Mouse (Mus musculus) limb, embryonic 12.5 days (tissue): ENCODE results near the gene Acp4. TPM values are rescaled to one million over a fixed set of nuclear protein-coding genes. Genes with fewer than 3 reads are reported as not detected.
"Not testable (repeated sequence)": the region's sequence is repeated elsewhere in the genome, so short reads cannot be mapped to it uniquely, and the experiment has no call there.

Experiments
- ATAC-seq: fragments of 200-750 bp; cut with Nextera tagmentation; 2 replicates; pipeline ENCODE4 v1.8.0; 2017; ENCODE audit warnings: low read depth, moderate TSS enrichment; ENCODE audit not compliant: insufficient number of reproducible peaks, insufficient read depth, low FRiP score, low TSS enrichment
- H3K27ac ChIP-seq: fragments of 300-500 bp; sonication (generic); 2 replicates; pipeline ENCODE4 v1.5.1; 2016; ENCODE audit warnings: mild to moderate bottlenecking, moderate library complexity
- H3K27me3 ChIP-seq: fragments of 300-500 bp; sonication (generic); 2 replicates; pipeline ENCODE4 v1.6.1; 2016; ENCODE audit warnings: mild to moderate bottlenecking, moderate library complexity
- H3K36me3 ChIP-seq: fragments of 300-500 bp; sonication (generic); 2 replicates; pipeline ENCODE4 v1.6.1; 2016; ENCODE audit warnings: mild to moderate bottlenecking, moderate library complexity
- H3K4me1 ChIP-seq: fragments of 300-500 bp; sonication (generic); replicated peaks from 2 replicates; pipeline ENCODE4 v1.6.1; 2016
- H3K4me2 ChIP-seq: fragments of 300-500 bp; sonication (generic); 2 replicates; pipeline ENCODE4 v1.6.1; 2016; ENCODE audit warnings: mild to moderate bottlenecking, moderate library complexity
- H3K4me3 ChIP-seq: fragments of 300-500 bp; sonication (generic); replicated peaks from 2 replicates; pipeline ENCODE4 v1.5.1; 2016; ENCODE audit warnings: mild to moderate bottlenecking
- H3K9ac ChIP-seq: fragments of 300-500 bp; sonication (generic); replicated peaks from 2 replicates; pipeline ENCODE4 v1.6.1; 2016; ENCODE audit warnings: mild to moderate bottlenecking, moderate library complexity
- H3K9me3 ChIP-seq: fragments of 300-500 bp; sonication (generic); 2 replicates; pipeline ENCODE4 v1.6.1; 2016; ENCODE audit warnings: mild to moderate bottlenecking, moderate library complexity
- WGBS: fragments of 180-500 bp; shearing (Covaris S2); methylation state at CpG from one replicate; pipeline ENCODE4 v1.1.7; 2016; 5-methylcytosine and 5-hydroxymethylcytosine counted together
- polyA plus RNA-seq: library from polyadenylated mRNA; unstranded; fragments of >200 nt; fragmentation: Nextera tagmentation; extraction: Ambion mirVana; gene quantifications from 2 replicates; pipeline ENCODE4 v1.2.1, GENCODE M21; 2016

Acp4 gene
- polyA plus RNA-seq, 1 experiment from 2014 or later, result not detected

DNA sequence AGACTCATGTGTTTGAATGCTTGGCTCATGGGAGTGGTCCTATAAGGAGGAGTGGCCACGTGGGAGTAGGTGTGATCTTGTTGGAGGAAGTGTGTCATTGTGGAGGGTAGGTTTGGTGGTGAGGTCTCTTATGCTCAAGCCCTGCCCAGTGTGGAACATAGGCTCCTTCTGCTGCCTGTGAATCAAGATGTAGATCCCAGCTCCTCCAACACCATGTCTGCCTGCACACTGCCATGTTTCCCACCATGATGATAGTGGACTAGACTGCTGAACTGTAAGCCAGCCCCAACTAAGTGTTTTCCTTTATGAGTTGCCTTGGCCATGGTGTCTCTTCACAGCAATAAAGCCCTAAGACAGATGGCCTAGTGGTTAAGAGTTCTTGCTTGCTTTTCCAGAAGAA lies 13.1 kb downstream of the Acp4 start:
- H3K27ac ChIP-seq, result no peak overlapping the region
- no peak for ATAC-seq
- H3K9ac ChIP-seq, result no peak overlapping the region
- H3K4me3 ChIP-seq, result no peak overlapping the region
- peaks cover 16% of the 10 kb centered on the region for H3K4me1 ChIP-seq
- H3K4me2 ChIP-seq, result no peak overlapping the region
- WGBS, result 65% methylated on average over 1 of the region's 1 CpGs
- peaks cover 4% of the 10 kb centered on the region; the same call in 1 of the 2 replicates for H3K27me3 ChIP-seq
- H3K9me3 ChIP-seq, result no peaks in the 10 kb centered on the region
- H3K36me3 ChIP-seq, result peaks cover 14% of the 10 kb centered on the region

DNA sequence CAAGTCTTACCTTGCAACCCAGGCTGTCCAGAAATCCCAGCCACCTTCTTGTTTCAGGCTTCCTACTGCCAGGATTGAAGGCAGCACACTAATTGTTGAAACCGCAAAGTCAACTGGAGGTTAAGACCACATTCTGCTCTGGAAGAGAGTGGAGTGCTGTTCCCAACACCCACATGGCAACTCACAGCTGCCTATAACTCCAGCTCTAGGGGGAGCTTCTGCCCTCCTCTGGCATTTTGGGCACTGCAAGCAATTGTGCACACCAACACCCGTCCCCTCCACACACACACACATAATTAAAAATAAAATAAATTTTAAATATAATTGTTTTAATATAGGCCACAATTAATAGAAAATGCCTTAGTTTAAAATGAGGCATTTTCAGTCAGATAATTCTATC lies 16.0 kb downstream of the Acp4 start:
- Histone ChIP-seq H3K9ac (no peak overlapping the region), H3K9me3 (no peaks in the 10 kb centered on the region), H3K4me2 (no peak overlapping the region), H3K4me3 (no peak overlapping the region), H3K27me3 (peaks cover 4% of the 10 kb centered on the region; the same call in 1 of the 2 replicates), H3K36me3 (no peaks in the 10 kb centered on the region), H3K27ac (no peak overlapping the region), H3K4me1 (peaks cover 6% of the 10 kb centered on the region)
- 68% methylated on average over 2 of the region's 2 CpGs for WGBS
- ATAC-seq, result no peak

DNA sequence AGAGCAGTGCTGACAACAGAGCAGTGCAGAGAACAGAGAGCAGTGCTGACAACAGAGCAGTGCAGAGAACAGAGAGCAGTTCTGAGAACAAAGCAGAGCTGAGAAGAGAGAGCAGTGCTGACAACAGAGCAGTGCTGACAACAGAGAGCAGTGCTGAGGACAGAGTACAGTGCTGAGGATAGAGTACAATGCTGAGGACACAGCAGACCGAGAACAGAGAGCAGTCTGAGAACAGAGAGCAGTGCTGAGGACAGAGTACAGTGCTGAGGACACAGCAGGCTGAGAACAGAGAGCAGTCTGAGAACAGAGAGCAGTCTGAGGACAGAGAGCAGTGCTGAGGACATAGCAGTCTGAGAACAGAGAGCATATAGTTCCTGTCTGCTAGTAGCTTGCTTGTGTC lies 16.5 kb downstream of the Acp4 start:
- H3K27ac ChIP-seq, result no peak overlapping the region
- peaks cover 4% of the 10 kb centered on the region; the same call in 1 of the 2 replicates for H3K27me3 ChIP-seq
- H3K4me3 ChIP-seq, result no peak overlapping the region
- H3K9ac ChIP-seq, result no peak overlapping the region
- peaks cover 6% of the 10 kb centered on the region for H3K4me1 ChIP-seq
- H3K9me3 ChIP-seq, result no peaks in the 10 kb centered on the region
- H3K36me3 ChIP-seq, result no peaks in the 10 kb centered on the region
- no peak for ATAC-seq
- H3K4me2 ChIP-seq, result no peak overlapping the region
- 42% methylated on average over 1 of the region's 1 CpGs for WGBS

DNA sequence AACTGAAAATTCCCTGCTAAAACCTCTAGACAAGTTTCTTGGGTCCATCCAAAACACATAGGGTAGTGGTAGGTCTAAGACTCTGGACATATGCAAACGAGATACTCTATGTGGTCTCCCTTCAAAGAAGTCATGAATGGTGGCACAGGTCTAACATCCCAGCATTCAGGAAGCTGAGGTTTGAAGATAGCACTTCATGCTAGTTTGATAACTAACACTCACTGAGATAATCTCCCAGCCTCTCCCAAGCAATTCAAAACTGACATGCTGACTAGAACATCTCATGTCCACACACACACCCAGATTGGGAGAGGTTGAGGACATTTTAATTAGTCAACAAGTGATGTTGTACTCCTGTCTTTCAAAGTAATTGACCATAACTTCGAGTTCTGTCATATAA lies 17.3 kb downstream of the Acp4 start:
- Histone ChIP-seq H3K9me3 (no peaks in the 10 kb centered on the region), H3K9ac (no peak overlapping the region), H3K36me3 (no peaks in the 10 kb centered on the region), H3K27me3 (peaks cover 4% of the 10 kb centered on the region; the same call in 1 of the 2 replicates), H3K4me1 (no peaks in the 10 kb centered on the region), H3K4me3 (no peak overlapping the region), H3K4me2 (no peak overlapping the region), H3K27ac (no peak overlapping the region)
- no peak for ATAC-seq
- WGBS, result 45% methylated on average over 2 of the region's 2 CpGs

DNA sequence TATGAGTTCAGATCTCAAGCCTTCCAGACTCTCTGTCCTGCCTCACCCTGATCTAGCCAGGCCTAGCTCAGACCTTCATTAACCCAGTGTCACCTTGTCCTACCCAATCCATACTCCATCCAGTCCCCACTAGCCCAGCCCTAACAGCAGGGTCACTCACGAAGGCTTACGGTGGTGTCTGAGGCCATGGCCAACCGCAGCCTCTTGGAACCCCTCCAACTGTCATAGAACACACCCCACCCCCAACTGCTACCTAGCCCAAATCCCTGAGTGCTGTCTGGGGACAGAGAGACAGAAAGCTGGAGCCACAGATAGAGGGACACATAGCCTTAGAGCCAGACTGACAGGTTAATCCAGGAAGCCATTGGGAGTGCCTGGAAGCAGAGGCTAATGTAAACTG lies 21.3 kb downstream of the Acp4 start, which contains the start of gene Gm36864:
Gm36864 (plus strand) TSS at position 269 of the 400 bp plus-strand sequence.
- Histone ChIP-seq H3K9me3 (no peaks in the 10 kb centered on the region), H3K27me3 (peaks cover 4% of the 10 kb centered on the region; the same call in 1 of the 2 replicates), H3K4me3 (no peak within 1 kb of the TSS), H3K36me3 (no peaks in the 10 kb centered on the region), H3K9ac (no peak within 1 kb of the TSS), H3K4me1 (no peaks in the 10 kb centered on the region), H3K27ac (no peak within 1 kb of the TSS), H3K4me2 (no peak within 1 kb of the TSS)
- no peak for ATAC-seq
- 73% methylated on average over 3 of the region's 3 CpGs for WGBS

DNA sequence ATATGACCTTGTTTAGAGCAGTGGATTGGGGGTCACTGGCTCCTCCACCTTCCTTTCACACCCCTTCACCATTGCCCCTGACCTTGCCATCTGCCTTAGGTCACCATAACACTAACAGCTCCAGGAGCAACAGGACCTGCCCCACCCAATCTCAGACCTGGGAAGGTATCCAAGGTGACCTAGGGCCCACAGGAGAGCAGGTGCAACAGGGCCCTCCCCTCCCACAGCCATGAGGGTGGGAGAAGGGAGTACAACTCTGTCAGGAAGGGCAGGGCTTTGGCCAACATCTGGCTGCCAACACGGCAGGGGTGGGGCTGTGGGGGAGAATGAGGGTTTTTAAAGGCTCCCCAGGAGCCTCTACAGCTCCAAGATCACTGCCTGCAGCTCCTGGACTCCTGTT lies 32.1 kb downstream of the Acp4 start, which contains the start of gene Klk1:
Klk1 (plus strand) TSS at position 285 of the 400 bp plus-strand sequence.
- H3K4me2 ChIP-seq, result no peak within 1 kb of the TSS
- no peaks in the 10 kb centered on the region for H3K36me3 ChIP-seq
- no peak within 1 kb of the TSS for H3K9ac ChIP-seq
- H3K27ac ChIP-seq, result no peak within 1 kb of the TSS
- no peaks in the 10 kb centered on the region for H3K4me1 ChIP-seq
- no peak for ATAC-seq
- 0 out of 2 replicates have a peak, but pooled peaks cover 2% of the 10 kb centered on the region for H3K27me3 ChIP-seq
- no peak within 1 kb of the TSS for H3K4me3 ChIP-seq
- WGBS, result 57% methylated on average over 1 of the region's 1 CpGs
- H3K9me3 ChIP-seq, result no peaks in the 10 kb centered on the region

DNA sequence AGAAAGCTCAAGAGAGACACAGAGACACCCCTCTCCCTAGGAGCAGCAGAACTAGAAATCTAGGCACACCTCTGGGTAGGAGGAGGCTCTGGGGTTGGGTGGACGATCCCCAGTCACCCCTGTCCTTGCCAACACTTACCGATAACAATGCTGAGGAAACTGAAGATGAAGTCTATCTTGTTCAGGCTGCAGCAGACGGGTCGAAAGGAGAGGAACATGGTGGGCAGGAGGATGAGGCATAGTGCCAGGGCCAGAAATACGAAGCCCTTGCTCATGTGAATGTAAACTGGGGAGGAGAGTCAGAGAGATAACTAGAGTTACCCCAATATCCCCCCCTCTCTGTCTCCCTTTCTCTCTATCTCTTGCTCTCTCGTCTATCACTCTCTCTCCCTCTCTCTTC lies 34.8 kb downstream of the Acp4 start:
- H3K4me3 ChIP-seq, H3K27ac ChIP-seq, ATAC-seq, H3K4me2 ChIP-seq, H3K27me3 ChIP-seq, H3K4me1 ChIP-seq, H3K9me3 ChIP-seq, H3K9ac ChIP-seq, H3K36me3 ChIP-seq: not testable (repeated sequence)
- 79% methylated on average over 6 of the region's 6 CpGs for WGBS

DNA sequence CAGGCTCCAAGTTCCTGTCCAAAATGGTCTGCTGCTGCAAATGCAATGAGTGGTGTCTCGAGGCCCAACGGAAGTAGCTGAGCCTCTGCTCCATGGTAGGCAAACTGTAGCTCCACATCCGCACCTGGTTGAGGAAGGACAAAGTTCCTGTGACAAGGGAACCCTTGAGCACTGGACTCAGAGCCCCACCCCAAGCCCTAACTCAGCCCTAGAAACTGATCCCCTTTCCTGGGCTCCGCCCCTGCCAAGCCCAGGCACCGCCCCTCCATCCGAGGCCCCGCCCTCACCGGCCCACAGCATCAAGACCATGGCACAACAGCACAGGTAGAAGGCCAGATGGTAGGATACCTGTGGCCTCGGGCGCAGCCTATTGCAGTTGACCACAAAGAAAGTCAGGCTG lies 35.6 kb downstream of the Acp4 start:
- H3K9me3 ChIP-seq, H3K4me2 ChIP-seq, H3K4me1 ChIP-seq, H3K4me3 ChIP-seq, ATAC-seq, H3K27ac ChIP-seq, H3K9ac ChIP-seq, H3K36me3 ChIP-seq, H3K27me3 ChIP-seq: not testable (repeated sequence)
- 67% methylated on average over 9 of the region's 10 CpGs for WGBS

DNA sequence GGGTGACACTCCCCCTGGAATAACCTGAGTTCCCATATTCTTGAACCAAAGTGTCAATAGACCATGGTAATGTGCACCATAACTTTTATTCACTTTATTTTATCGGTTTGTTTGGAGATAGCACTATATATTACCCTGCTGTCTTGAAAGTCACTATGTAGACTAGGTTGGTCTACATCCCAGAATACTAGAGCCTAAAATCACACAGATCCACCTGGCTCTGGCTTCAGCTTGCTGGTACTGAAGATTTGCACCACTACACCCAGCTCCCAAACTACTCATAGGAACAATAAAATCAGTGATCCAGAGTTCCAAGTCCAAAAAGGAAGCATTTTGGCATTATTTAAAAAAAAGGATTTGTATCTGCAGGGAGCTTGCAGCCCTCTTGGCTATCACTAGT lies 41.5 kb downstream of the Acp4 start, which contains the start of gene Klk1b5:
Klk1b5 (plus strand) TSS at position 301 of the 400 bp plus-strand sequence.
- Histone ChIP-seq H3K9me3 (no peaks in the 10 kb centered on the region), H3K4me2 (no peak within 1 kb of the TSS), H3K4me3 (no peak within 1 kb of the TSS), H3K9ac (no peak within 1 kb of the TSS), H3K36me3 (no peaks in the 10 kb centered on the region), H3K4me1 (no peaks in the 10 kb centered on the region), H3K27me3 (0 out of 2 replicates have a peak, but pooled peaks cover 11% of the 10 kb centered on the region), H3K27ac (no peak within 1 kb of the TSS)
- ATAC-seq, result no peak
- 87% methylated on average over 1 of the region's 1 CpGs for WGBS

DNA sequence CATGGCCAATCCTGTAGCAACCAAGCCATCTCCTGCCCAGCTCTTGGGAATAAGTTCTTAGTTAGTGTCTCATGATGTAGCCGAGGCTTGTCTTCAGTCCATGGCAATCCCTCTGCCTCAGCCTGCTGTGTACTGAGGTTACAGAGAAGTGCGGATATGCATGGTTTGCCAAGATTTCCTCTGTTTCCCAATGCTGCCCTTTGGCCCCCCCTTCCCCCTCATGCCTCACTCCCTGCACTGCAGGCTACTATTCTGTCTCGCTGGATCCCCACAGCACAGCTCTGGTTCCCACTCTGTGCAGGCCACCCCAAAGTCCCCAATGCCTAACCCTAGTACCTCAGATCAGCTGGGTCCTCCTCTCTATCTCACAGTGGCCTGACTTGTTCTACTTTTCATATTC lies 48.9 kb downstream of the Acp4 start:
- Histone ChIP-seq H3K36me3 (no peaks in the 10 kb centered on the region), H3K27me3 (no peaks in the 10 kb centered on the region), H3K4me1 (no peaks in the 10 kb centered on the region), H3K9ac (no peak overlapping the region), H3K4me3 (no peak overlapping the region), H3K9me3 (no peaks in the 10 kb centered on the region), H3K27ac (no peak overlapping the region), H3K4me2 (no peak overlapping the region)
- ATAC-seq, result no peak
- WGBS, result 86% methylated on average over 3 of the region's 3 CpGs

DNA sequence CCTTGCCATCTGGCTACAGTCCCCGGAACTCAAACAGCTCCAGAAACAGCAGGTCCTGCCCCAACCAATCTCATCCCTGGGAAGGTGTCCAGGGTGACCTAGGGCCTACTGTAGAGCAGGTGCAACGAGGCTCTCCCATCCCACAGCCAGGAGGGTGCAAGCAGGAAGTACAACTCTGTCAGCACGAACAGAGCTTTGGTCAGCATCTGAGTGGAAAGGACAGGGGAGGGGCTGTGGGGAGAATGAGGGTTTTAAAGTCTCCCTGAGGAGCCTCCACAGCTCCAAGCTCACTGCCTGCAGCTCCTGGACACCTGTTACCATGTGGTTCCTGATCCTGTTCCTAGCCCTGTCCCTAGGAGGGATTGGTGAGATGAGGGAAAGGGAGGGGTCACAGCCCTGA lies 50.0 kb downstream of the Acp4 start, which contains the start of gene Klk1b4:
Klk1b4 (plus strand) TSS at position 301 of the 400 bp plus-strand sequence.
- not testable (repeated sequence) for H3K27me3 ChIP-seq, H3K4me2 ChIP-seq, H3K4me3 ChIP-seq, H3K27ac ChIP-seq, H3K4me1 ChIP-seq, H3K9ac ChIP-seq, H3K9me3 ChIP-seq, ATAC-seq, H3K36me3 ChIP-seq
- WGBS, result 51% methylated on average over 3 of the region's 3 CpGs
